Mouse (Mus musculus): ENCODE data around the gene Fahd1. TPM values are rescaled to one million over a fixed set of nuclear protein-coding genes. Genes with fewer than 3 reads are reported as not detected.

The Fahd1 gene
- 34.6 and 35.5 TPM in 2 replicates for total RNA-seq (2021)
- long read RNA-seq, transcript Fahd1-201 (1 exons, 1,473 nt), result major isoform, 74 of 74 reads
- long read RNA-seq, partial matches to known transcripts, result 0 of 74 reads
- long read RNA-seq, other reads (novel, unspliced or antisense), result 0 of 74 reads

GRCm38 (mm10) chr17:24850065-24850772 is at the start of gene Fahd1:
TSS of gene Fahd1 (minus strand) at chr17:24850364.
- DNase-seq, result peak; percentile 91

GRCm38 (mm10) chr17:24899153-24899552 is 49.0 kb upstream of the Fahd1 start:
- no peak for DNase-seq

GRCm38 (mm10) chr17:24898041-24898854 is 48.1 kb upstream of the Fahd1 start:
- no peak for DNase-seq

- peak; percentile 50 for DNase-seq
Measured at GRCm38 (mm10) chr17:24897600-24897999, 47.4 kb upstream of the Fahd1 start.

GRCm38 (mm10) chr17:24896993-24897269 is 46.8 kb upstream of the Fahd1 start:
- DNase-seq, result no peak

- DNase-seq, result peak; percentile 83
Measured at GRCm38 (mm10) chr17:24896241-24896992, 46.3 kb upstream of the Fahd1 start, which contains the start of gene Nme3. TSS of gene Nme3 (plus strand) at chr17:24896500.

GRCm38 (mm10) chr17:24895571-24896240 is 45.5 kb upstream of the Fahd1 start:
- DNase-seq, result peak; percentile 57

GRCm38 (mm10) chr17:24894995-24895547 is 44.9 kb upstream of the Fahd1 start, which contains the start of the genes Eme2 and Mrps34:
TSS of gene Eme2 (minus strand) at chr17:24895087.
TSS of gene Mrps34 (plus strand) at chr17:24895116.
- DNase-seq, result peak; percentile 80

- DNase-seq, result no peak
Measured at GRCm38 (mm10) chr17:24894061-24894994, 44.2 kb upstream of the Fahd1 start.

GRCm38 (mm10) chr17:24893276-24893675 is 43.1 kb upstream of the Fahd1 start:
- no peak for DNase-seq

- DNase-seq, result no peak
Measured at GRCm38 (mm10) chr17:24892785-24893184, 42.6 kb upstream of the Fahd1 start.

GRCm38 (mm10) chr17:24891321-24891720 is 41.2 kb upstream of the Fahd1 start:
- no peak for DNase-seq

- no peak for DNase-seq
Measured at GRCm38 (mm10) chr17:24890151-24891092, 40.3 kb upstream of the Fahd1 start.

GRCm38 (mm10) chr17:24888862-24889261 is 38.7 kb upstream of the Fahd1 start:
- DNase-seq, result no peak

- DNase-seq, result no peak
Measured at GRCm38 (mm10) chr17:24887291-24888080, 37.3 kb upstream of the Fahd1 start.

GRCm38 (mm10) chr17:24886932-24887271 is 36.7 kb upstream of the Fahd1 start:
- DNase-seq, result no peak

GRCm38 (mm10) chr17:24886134-24886931 is 36.2 kb upstream of the Fahd1 start, which contains the start of the genes Nubp2 and Spsb3:
TSS of gene Nubp2 (minus strand) at chr17:24886349.
TSS of gene Spsb3 (plus strand) at chr17:24886643.
- DNase-seq, result peak; percentile 98

Data from adrenal gland, postnatal 25 days (tissue).